Mouse (Mus musculus) embryonic facial prominence, embryonic 14.5 days (tissue): Measurements from ENCODE around the gene Ppox. TPM values are rescaled to one million over a fixed set of nuclear protein-coding genes. Genes with fewer than 3 reads are reported as not detected.

Source experiments
- ATAC-seq: fragments of 200-750 bp; cut with Nextera tagmentation; 2 replicates; pipeline ENCODE4 v1.8.0; 2017; ENCODE audit warnings: low read depth, moderate number of reproducible peaks, moderate TSS enrichment
- DNase-seq: peaks from one replicate; pipeline ENCODE4 v3.0.0-alpha.2; 2015; ENCODE audit warnings: low spot score
- H3K27ac ChIP-seq: fragments of 300-500 bp; sonication (generic); replicated peaks from 2 replicates; pipeline ENCODE4 v1.5.1; 2014; ENCODE audit warnings: low read depth, mild to moderate bottlenecking, low read length, moderate library complexity
- H3K27me3 ChIP-seq: fragments of 300-500 bp; sonication (generic); replicated peaks from 2 replicates; pipeline ENCODE4 v1.6.1; 2014; ENCODE audit warnings: low read length; ENCODE audit not compliant: control insufficient read depth, insufficient read depth
- H3K36me3 ChIP-seq: fragments of 300-500 bp; sonication (generic); 2 replicates; pipeline ENCODE4 v1.6.1; 2014; ENCODE audit warnings: low read length, mixed read lengths; ENCODE audit not compliant: control insufficient read depth, insufficient read depth
- H3K4me1 ChIP-seq: fragments of 300-500 bp; sonication (generic); 2 replicates; pipeline ENCODE4 v1.6.1; 2014; ENCODE audit warnings: antibody characterized with exemption, low read length; ENCODE audit not compliant: control insufficient read depth, insufficient read depth
- H3K4me2 ChIP-seq: fragments of 300-500 bp; sonication (generic); 2 replicates; pipeline ENCODE4 v1.6.1; 2014; ENCODE audit warnings: low read depth, mild to moderate bottlenecking, low read length, moderate library complexity, mixed read lengths
- H3K4me3 ChIP-seq: fragments of 300-500 bp; sonication (generic); 2 replicates; pipeline ENCODE4 v1.5.1; 2014; ENCODE audit warnings: low read depth, mild to moderate bottlenecking, low read length
- H3K9ac ChIP-seq: fragments of 300-500 bp; sonication (generic); 2 replicates; pipeline ENCODE4 v1.6.1; 2014; ENCODE audit warnings: low read depth, mild to moderate bottlenecking, low read length, moderate library complexity, mixed read lengths
- H3K9me3 ChIP-seq: fragments of 300-500 bp; sonication (generic); 2 replicates; pipeline ENCODE4 v1.6.1; 2016; ENCODE audit warnings: low read length; ENCODE audit not compliant: control insufficient read depth
- WGBS: fragments of 180-500 bp; shearing (Covaris S2); extraction: QIAGEN DNeasy Blood & Tissue Kit; methylation state at CpG from one replicate; pipeline ENCODE4 v1.1.7; 2014; 5-methylcytosine and 5-hydroxymethylcytosine counted together
- polyA plus RNA-seq: library from polyadenylated mRNA; unstranded; fragments of >200 nt; fragmentation: Nextera tagmentation; extraction: Ambion mirVana; gene quantifications from 2 replicates; pipeline ENCODE4 v1.2.1, GENCODE M21; 2014

Gene Ppox
- polyA plus RNA-seq, 1 experiment from 2014 or later, result 44.3 TPM

- H3K4me1 ChIP-seq, result peaks cover 23% of the 10 kb centered on the region
- H3K4me3 ChIP-seq, result no peak overlapping the region
- H3K36me3 ChIP-seq, result no peaks in the 10 kb centered on the region
- no peak overlapping the region for H3K9ac ChIP-seq
- DNase-seq (no peak), ATAC-seq (no peak)
- H3K27ac ChIP-seq, result no peak overlapping the region
- H3K4me2 ChIP-seq, result no peak overlapping the region
- WGBS, result 52% methylated on average over 4 of the region's 4 CpGs
- no peaks in the 10 kb centered on the region for H3K9me3 ChIP-seq
- no peaks in the 10 kb centered on the region for H3K27me3 ChIP-seq
Observed at GRCm38 (mm10) chr1:171265971-171266744, 14.8 kb downstream of the Ppox start.

GRCm38 (mm10) chr1:171263666-171264461, 17.1 kb downstream of the Ppox start:
- Histone ChIP-seq H3K4me1 (peaks cover 16% of the 10 kb centered on the region), H3K36me3 (peaks cover 15% of the 10 kb centered on the region; the same call in 1 of the 2 replicates), H3K9me3 (no peaks in the 10 kb centered on the region), H3K27ac (peak overlapping the region; percentile 87), H3K27me3 (no peaks in the 10 kb centered on the region), H3K9ac (no peak overlapping the region), H3K4me2 (peak overlapping the region; percentile 49), H3K4me3 (no peak overlapping the region)
- WGBS, result 70% methylated on average over 3 of the region's 3 CpGs
- DNase-seq (peak; percentile 63), ATAC-seq (no peak)

- peak overlapping the region; percentile 87 for H3K27ac ChIP-seq
- peaks cover 20% of the 10 kb centered on the region for H3K36me3 ChIP-seq
- DNase-seq, result peak; percentile 95
- peak overlapping the region; percentile 17; the same call in 1 of the 2 replicates for H3K4me3 ChIP-seq
- peak overlapping the region; percentile 49 for H3K4me2 ChIP-seq
- peak; percentile 92 for ATAC-seq
- WGBS, result 0% methylated on average over 2 of the region's 2 CpGs
- H3K27me3 ChIP-seq, result no peaks in the 10 kb centered on the region
- peaks cover 16% of the 10 kb centered on the region for H3K4me1 ChIP-seq
- no peak overlapping the region for H3K9ac ChIP-seq
- H3K9me3 ChIP-seq, result no peaks in the 10 kb centered on the region
Observed at GRCm38 (mm10) chr1:171263185-171263611, 17.8 kb downstream of the Ppox start.

- WGBS, result 3% methylated on average over 8 of the region's 8 CpGs
- Histone ChIP-seq H3K36me3 (peaks cover 25% of the 10 kb centered on the region), H3K4me2 (peak overlapping the region; percentile 49), H3K4me3 (peak overlapping the region; percentile 17), H3K9ac (peak overlapping the region; percentile 14), H3K27me3 (no peaks in the 10 kb centered on the region), H3K9me3 (no peaks in the 10 kb centered on the region), H3K27ac (peak overlapping the region; percentile 87), H3K4me1 (peaks cover 16% of the 10 kb centered on the region)
- peak; percentile 87 for ATAC-seq
- DNase-seq, result peak; percentile 96
Observed at GRCm38 (mm10) chr1:171262594-171263130, 18.3 kb downstream of the Ppox start.

GRCm38 (mm10) chr1:171260316-171260715, 20.7 kb downstream of the Ppox start:
- H3K27me3 ChIP-seq, result no peaks in the 10 kb centered on the region
- WGBS, result 76% methylated on average over 3 of the region's 3 CpGs
- no peak overlapping the region for H3K4me3 ChIP-seq
- peaks cover 43% of the 10 kb centered on the region for H3K36me3 ChIP-seq
- H3K4me1 ChIP-seq, result peaks cover 16% of the 10 kb centered on the region
- no peaks in the 10 kb centered on the region for H3K9me3 ChIP-seq
- DNase-seq (no peak), ATAC-seq (no peak)
- H3K27ac ChIP-seq, result no peak overlapping the region
- H3K9ac ChIP-seq, result no peak overlapping the region
- H3K4me2 ChIP-seq, result no peak overlapping the region

GRCm38 (mm10) chr1:171258921-171259320, 22.1 kb downstream of the Ppox start:
- Histone ChIP-seq H3K4me3 (no peak overlapping the region), H3K36me3 (peaks cover 54% of the 10 kb centered on the region), H3K27me3 (no peaks in the 10 kb centered on the region), H3K4me1 (peaks cover 16% of the 10 kb centered on the region), H3K9ac (no peak overlapping the region), H3K9me3 (no peaks in the 10 kb centered on the region), H3K27ac (no peak overlapping the region), H3K4me2 (no peak overlapping the region)
- DNase-seq, result no peak
- no peak for ATAC-seq
- WGBS, result 82% methylated on average over 17 of the region's 17 CpGs

GRCm38 (mm10) chr1:171257781-171258180, 23.2 kb downstream of the Ppox start:
- Histone ChIP-seq H3K9ac (no peak overlapping the region), H3K9me3 (no peaks in the 10 kb centered on the region), H3K4me1 (peaks cover 9% of the 10 kb centered on the region), H3K4me3 (no peak overlapping the region), H3K4me2 (no peak overlapping the region), H3K27ac (no peak overlapping the region), H3K36me3 (peaks cover 64% of the 10 kb centered on the region), H3K27me3 (no peaks in the 10 kb centered on the region)
- no peak for ATAC-seq
- 88% methylated on average over 9 of the region's 9 CpGs for WGBS
- no peak for DNase-seq

GRCm38 (mm10) chr1:171256937-171257548, 23.9 kb downstream of the Ppox start:
- Histone ChIP-seq H3K9me3 (no peaks in the 10 kb centered on the region), H3K36me3 (peaks cover 65% of the 10 kb centered on the region), H3K9ac (no peak overlapping the region), H3K4me2 (no peak overlapping the region), H3K4me1 (peaks cover 10% of the 10 kb centered on the region), H3K27me3 (no peaks in the 10 kb centered on the region), H3K4me3 (no peak overlapping the region), H3K27ac (no peak overlapping the region)
- WGBS, result 69% methylated on average over 15 of the region's 15 CpGs
- ATAC-seq (peak; percentile 35; the same call in 1 of the 2 replicates), DNase-seq (peak; percentile 84)
